Mouse (Mus musculus): Measurements from ENCODE around the gene Kifc3. TPM values are rescaled to one million over a fixed set of nuclear protein-coding genes. Genes with fewer than 3 reads are reported as not detected.
A peak's percentile ranks its signal among the peaks of the same experiment; 100 is the strongest.

Gene Kifc3
- polyA plus RNA-seq, 1 experiment from 2014 or later, result 16.4 TPM

DNA sequence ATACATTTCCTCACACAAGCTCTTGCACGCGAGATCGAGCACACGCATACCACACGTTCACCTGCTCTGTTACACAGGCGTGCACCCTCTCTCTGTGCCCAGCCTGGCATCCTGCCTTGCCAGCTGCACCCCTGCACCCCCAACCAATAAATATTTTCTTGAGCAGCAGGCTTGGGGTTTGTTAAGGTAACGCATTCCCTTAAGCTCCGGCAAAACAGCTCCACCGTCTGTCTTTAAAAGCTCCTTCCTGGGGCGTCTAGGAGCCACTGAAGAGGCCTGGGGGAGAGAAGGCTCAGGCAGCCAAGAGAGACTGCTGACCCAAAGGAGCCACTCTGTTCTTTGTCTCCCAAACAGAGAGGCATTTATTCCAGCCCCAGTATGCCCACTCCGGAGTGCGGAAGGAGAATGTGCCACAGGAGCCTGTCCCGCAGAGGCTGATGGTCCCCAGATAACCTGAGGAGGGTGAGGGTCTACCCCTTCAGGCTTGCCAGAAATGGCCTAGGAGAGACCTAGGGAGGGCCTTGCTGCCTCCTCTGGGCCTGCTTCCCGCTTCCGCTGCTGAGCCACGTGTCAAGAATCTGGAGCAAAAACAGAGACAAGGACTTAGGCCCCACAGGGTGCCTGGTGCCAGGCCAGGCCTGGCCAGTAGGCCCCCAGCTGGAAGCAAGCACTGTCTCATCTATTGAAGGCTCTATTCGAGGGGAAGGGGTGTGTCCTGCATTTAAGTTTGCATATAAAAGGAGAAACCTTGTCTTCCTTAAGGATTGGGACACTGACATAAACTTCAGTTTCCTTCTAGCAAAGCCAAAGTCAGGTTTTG, 59.4 kb downstream of the Kifc3 start:
- peaks cover 51% of the 10 kb centered on the region for H3K4me1 ChIP-seq (replicated peaks)
- peak overlapping the region; percentile 69 for H3K27ac ChIP-seq (ENCODE audit: poor library complexity, severe bottlenecking)
- peak overlapping the region; percentile 96 for H3K4me2 ChIP-seq
- H3K36me3 ChIP-seq, result no peaks in the 10 kb centered on the region
- peak; percentile 20; the same call in 1 of the 2 replicates for ATAC-seq (ENCODE audit: insufficient number of reproducible peaks, low FRiP score)
- H3K4me3 ChIP-seq, result peak overlapping the region; percentile 74
- H3K9me3 ChIP-seq (replicated peaks), result no peaks in the 10 kb centered on the region
- H3K9ac ChIP-seq, result peak overlapping the region; percentile 46
- H3K27me3 ChIP-seq (replicated peaks), result no peaks in the 10 kb centered on the region
- WGBS, result 15% methylated on average over 17 of the region's 17 CpGs

DNA sequence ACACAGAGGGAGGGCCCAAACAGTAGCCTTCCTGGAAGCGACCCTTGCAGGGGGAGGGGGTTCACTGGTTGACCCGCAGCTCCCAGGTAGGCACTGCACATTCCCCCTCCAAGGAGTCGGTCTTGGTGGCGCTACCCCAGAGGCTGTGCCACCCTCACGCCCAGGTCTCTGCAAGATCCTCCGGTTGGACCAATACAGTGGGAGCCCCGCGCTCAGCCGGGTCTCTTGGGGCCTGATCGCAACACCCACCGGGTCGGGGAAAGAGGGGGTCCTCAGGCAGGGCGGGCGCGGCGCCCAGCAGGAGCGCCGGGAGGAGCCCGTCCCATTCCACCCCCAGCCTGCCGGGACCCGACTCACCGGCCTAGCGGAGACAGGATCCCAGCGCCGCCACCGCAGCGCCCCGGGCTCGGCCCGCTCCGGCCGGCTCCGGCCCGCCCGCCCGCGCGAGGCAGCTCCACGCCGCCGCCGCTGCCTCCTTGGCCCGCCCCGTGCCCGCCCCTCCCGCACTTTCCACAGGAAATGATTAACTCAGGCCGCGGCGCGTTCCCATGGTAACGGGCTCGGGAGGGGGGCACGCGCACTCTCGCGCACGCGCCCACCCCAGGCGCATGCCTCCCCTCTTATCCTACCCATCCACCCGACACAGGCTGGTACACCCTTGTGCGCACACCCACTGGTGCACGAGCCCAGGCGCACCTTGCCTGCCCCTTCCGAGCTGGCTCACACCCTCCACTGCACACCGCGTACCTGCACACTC, 60.4 kb downstream of the Kifc3 start:
- Histone ChIP-seq H3K9ac (peak overlapping the region; percentile 88), H3K27ac (ENCODE audit: poor library complexity, severe bottlenecking) (peak overlapping the region; percentile 69), H3K27me3 (replicated peaks) (0 out of 2 replicates have a peak, but pooled peaks cover 3% of the 10 kb centered on the region), H3K4me1 (replicated peaks) (peaks cover 56% of the 10 kb centered on the region), H3K4me2 (peak overlapping the region; percentile 96), H3K4me3 (peak overlapping the region; percentile 74), H3K36me3 (no peaks in the 10 kb centered on the region), H3K9me3 (replicated peaks) (no peaks in the 10 kb centered on the region)
- WGBS, result under 1% methylated on average over 66 of the region's 66 CpGs
- peak; percentile 68 for ATAC-seq (ENCODE audit: insufficient number of reproducible peaks, low FRiP score)

DNA sequence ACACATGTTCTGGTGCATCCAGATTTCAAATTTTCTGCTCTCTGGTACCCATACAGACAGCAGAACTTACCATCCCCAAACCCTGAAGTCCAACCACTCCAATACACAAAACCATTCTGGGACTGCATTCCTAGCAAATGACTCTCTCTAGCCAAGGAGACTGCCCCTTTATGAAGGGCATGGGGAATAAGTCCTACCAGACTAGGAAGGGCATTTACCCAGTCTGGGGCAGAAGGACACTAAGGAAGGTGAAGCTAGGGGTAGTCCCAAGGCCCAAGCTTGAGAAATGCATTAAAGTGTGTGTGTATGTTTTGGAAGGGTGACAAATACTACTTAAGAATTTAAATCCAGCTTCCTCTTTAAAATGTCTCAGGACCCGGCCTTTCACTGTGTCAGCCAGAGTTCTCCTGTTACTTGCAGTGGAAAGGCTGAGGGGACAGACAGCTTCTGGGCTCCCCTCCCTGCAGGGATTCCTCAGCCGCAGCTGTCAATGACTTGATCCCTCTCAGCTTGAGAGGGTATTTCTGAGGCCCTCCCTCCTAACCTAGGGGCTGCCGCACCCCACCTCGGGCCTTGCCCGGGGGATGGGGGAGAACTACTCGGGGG, 61.0 kb downstream of the Kifc3 start:
- 0 out of 2 replicates have a peak, but pooled peaks cover 4% of the 10 kb centered on the region for H3K36me3 ChIP-seq
- WGBS, result 2% methylated on average over 6 of the region's 6 CpGs
- H3K27me3 ChIP-seq (replicated peaks), result peaks cover 9% of the 10 kb centered on the region; the same call in 1 of the 2 replicates
- peaks cover 56% of the 10 kb centered on the region for H3K4me1 ChIP-seq (replicated peaks)
- peak overlapping the region; percentile 88 for H3K9ac ChIP-seq
- H3K4me3 ChIP-seq, result peak overlapping the region; percentile 74
- ATAC-seq (ENCODE audit: insufficient number of reproducible peaks, low FRiP score), result peak; percentile 15; the same call in 1 of the 2 replicates
- H3K27ac ChIP-seq (ENCODE audit: poor library complexity, severe bottlenecking), result peak overlapping the region; percentile 68
- H3K4me2 ChIP-seq, result peak overlapping the region; percentile 96
- H3K9me3 ChIP-seq (replicated peaks), result no peaks in the 10 kb centered on the region

DNA sequence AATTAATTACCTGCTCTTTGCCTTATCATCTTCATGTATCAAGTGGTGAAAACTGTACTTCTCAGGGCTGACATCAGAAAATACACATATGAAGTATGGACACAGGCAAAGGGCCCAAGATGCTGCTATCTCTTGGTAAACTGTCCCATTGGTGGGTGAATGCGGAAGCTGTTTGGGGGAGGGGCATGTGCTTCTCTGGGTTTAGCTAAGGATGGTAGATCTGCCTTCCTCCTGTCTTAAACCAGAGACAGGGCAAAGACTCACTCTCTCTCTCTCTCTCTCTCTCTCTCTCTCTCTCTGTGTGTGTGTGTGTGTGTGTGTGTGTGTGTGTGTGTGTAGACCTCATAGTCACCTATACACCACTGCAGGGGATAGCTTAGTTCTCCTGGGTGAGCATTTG, 61.6 kb downstream of the Kifc3 start:
- WGBS, result 91% methylated on average over 1 of the region's 1 CpGs

DNA sequence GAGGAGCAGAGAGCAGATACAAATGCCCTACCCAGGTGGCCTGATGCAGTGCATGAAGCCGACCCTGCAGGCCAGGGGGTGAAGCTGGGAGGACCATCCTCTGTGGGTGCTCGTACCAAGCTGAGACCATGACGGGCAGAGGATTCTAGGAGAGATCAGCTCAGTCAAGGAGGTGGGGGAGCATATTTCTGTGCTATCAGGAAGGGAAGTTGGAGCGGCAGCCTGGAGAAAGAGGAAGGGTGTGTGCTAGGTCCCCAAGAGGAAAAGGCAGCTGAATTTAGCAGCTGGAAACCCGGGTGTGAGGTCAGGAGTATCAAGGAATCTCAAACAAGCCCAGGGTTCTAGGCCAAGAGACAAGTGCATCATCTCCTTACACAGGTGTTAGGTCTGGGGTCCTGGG, 62.1 kb downstream of the Kifc3 start:
- Histone ChIP-seq H3K4me3 (no peak overlapping the region; the same call in 1 of the 2 replicates), H3K27ac (ENCODE audit: poor library complexity, severe bottlenecking) (no peak overlapping the region), H3K4me1 (replicated peaks) (peaks cover 56% of the 10 kb centered on the region), H3K9ac (no peak overlapping the region), H3K27me3 (replicated peaks) (peaks cover 9% of the 10 kb centered on the region; the same call in 1 of the 2 replicates), H3K9me3 (replicated peaks) (no peaks in the 10 kb centered on the region), H3K36me3 (0 out of 2 replicates have a peak, but pooled peaks cover 4% of the 10 kb centered on the region), H3K4me2 (peak overlapping the region; percentile 96)
- ATAC-seq (ENCODE audit: insufficient number of reproducible peaks, low FRiP score), result no peak
- 46% methylated on average over 5 of the region's 5 CpGs for WGBS

More for the DNA sequence above, 61.6 kb downstream of the Kifc3 start:
- no peak for ATAC-seq (ENCODE audit: insufficient number of reproducible peaks, low FRiP score)
- Histone ChIP-seq H3K9me3 (replicated peaks) (no peaks in the 10 kb centered on the region), H3K27ac (ENCODE audit: poor library complexity, severe bottlenecking) (no peak overlapping the region), H3K4me3 (peak overlapping the region; percentile 74; the same call in 1 of the 2 replicates), H3K4me2 (peak overlapping the region; percentile 96), H3K4me1 (replicated peaks) (peaks cover 56% of the 10 kb centered on the region), H3K27me3 (replicated peaks) (peaks cover 9% of the 10 kb centered on the region; the same call in 1 of the 2 replicates), H3K9ac (0 out of 2 replicates have a peak overlapping the region, but pooled peaks have one; percentile 88), H3K36me3 (0 out of 2 replicates have a peak, but pooled peaks cover 4% of the 10 kb centered on the region)

DNA sequence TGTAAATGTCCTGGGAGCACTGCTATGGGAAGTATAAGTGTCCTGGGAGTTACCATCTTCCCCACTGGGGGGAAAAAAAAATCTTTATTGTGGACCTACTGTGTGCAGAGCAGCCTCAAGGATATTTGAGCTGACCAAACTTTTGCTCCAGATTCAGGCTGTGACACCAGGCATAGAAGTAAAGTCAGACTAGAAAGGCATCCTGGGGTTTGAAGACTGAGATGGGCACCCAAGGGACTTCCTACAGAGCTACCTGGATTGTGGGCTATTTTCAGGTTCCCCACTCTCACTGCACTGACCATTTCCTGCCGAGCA, 63.6 kb downstream of the Kifc3 start:
- Histone ChIP-seq H3K9me3 (replicated peaks) (no peaks in the 10 kb centered on the region), H3K9ac (no peak overlapping the region), H3K27me3 (replicated peaks) (peaks cover 9% of the 10 kb centered on the region; the same call in 1 of the 2 replicates), H3K36me3 (peaks cover 11% of the 10 kb centered on the region; the same call in 1 of the 2 replicates), H3K4me3 (no peak overlapping the region), H3K27ac (ENCODE audit: poor library complexity, severe bottlenecking) (no peak overlapping the region), H3K4me2 (no peak overlapping the region), H3K4me1 (replicated peaks) (peaks cover 45% of the 10 kb centered on the region)
- 40% methylated on average over 1 of the region's 1 CpGs for WGBS
- no peak for ATAC-seq (ENCODE audit: insufficient number of reproducible peaks, low FRiP score)

DNA sequence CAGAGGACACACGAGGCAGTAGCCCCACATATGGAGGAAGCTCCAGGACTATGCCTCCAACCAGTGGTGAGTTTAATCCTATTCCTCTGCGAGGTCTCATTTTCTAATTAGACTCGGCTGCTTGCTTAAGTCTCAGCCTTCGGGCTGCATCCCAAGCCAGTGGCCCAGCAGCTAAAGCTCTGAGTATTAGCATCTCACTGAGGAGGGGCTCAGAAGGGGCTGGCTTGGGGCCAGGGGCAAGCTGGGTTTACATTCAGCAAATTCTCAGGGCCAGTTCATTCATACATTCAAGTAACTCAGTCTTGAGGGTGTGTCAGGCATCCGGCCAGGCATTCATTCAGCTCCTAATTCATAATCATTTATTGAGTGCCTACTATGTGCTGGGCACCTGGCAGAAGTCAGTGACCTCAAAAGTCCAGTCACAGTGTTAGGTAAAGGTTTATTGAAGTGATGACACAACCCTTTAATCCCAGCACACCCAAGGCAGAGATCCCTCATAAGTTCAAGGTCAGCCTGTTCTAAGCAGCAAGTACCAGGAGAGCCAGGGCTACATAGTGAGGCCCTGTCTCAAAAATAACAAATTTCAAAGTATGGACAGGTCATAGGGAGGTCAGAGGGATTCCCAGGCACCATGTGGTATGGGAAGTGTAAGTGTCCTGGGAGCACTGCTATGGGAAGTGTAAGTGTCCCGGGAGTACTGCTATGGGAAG, 64.1 kb downstream of the Kifc3 start:
- Histone ChIP-seq H3K27me3 (replicated peaks) (peaks cover 9% of the 10 kb centered on the region; the same call in 1 of the 2 replicates), H3K4me1 (replicated peaks) (peaks cover 41% of the 10 kb centered on the region), H3K4me3 (peak overlapping the region; percentile 38; the same call in 1 of the 2 replicates), H3K27ac (ENCODE audit: poor library complexity, severe bottlenecking) (no peak overlapping the region), H3K4me2 (peak overlapping the region; percentile 73), H3K36me3 (peaks cover 14% of the 10 kb centered on the region; the same call in 1 of the 2 replicates), H3K9ac (no peak overlapping the region), H3K9me3 (replicated peaks) (no peaks in the 10 kb centered on the region)
- no peak for ATAC-seq (ENCODE audit: insufficient number of reproducible peaks, low FRiP score)
- 33% methylated on average over 6 of the region's 6 CpGs for WGBS

DNA sequence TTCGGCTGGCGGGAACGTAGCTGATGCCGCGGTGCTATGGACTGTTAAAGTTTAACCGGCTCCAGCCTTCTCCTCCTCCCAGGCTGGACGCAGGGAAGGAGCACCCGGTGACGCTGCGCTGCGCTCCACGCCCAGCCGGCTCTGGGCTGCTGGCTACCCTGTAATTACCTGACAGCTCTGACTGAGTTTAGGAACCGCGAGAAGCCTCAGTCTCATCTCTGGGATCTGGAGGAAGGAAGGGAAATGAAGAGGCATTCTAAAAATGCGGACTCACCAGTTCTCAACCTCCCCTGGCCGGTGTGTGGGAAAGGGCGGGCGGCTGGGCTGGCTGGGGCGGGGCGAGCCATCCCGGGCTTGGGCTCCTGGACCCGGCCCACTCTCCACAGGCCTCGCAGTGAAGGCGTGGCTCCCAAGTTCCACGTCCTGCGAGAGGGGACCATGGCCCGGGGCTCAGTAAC, 64.9 kb downstream of the Kifc3 start:
- H3K4me3 ChIP-seq, result peak overlapping the region; percentile 38
- H3K9ac ChIP-seq, result peak overlapping the region; percentile 47
- peaks cover 33% of the 10 kb centered on the region for H3K4me1 ChIP-seq (replicated peaks)
- peak; percentile 49; the same call in 1 of the 2 replicates for ATAC-seq (ENCODE audit: insufficient number of reproducible peaks, low FRiP score)
- H3K4me2 ChIP-seq, result peak overlapping the region; percentile 73
- no peaks in the 10 kb centered on the region for H3K9me3 ChIP-seq (replicated peaks)
- H3K27ac ChIP-seq (ENCODE audit: poor library complexity, severe bottlenecking), result no peak overlapping the region
- 12% methylated on average over 28 of the region's 28 CpGs for WGBS
- H3K27me3 ChIP-seq (replicated peaks), result peaks cover 9% of the 10 kb centered on the region; the same call in 1 of the 2 replicates
- H3K36me3 ChIP-seq, result peaks cover 20% of the 10 kb centered on the region; the same call in 1 of the 2 replicates

DNA sequence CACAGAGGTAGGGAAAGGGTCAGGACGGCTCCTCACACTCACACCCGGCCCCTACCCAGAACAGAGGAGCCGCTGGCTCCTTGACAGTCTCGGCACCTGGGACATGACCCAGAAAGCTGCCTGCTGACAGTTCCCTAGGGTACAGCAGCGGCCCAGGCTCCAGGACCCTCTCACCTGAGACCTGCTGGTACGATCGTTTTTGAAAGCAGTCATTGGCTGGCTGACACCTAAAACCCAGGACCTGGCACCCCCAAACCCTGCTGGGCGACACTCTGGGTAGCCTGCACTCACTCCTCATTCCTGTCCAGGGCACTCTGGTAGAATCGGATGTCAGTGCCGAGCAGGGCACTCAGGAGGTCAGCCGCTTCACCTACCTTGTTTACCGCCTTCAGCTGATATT, 65.4 kb downstream of the Kifc3 start:
- ATAC-seq (ENCODE audit: insufficient number of reproducible peaks, low FRiP score), result no peak
- Histone ChIP-seq H3K4me2 (peak overlapping the region; percentile 73), H3K27ac (ENCODE audit: poor library complexity, severe bottlenecking) (no peak overlapping the region), H3K4me3 (peak overlapping the region; percentile 38), H3K4me1 (replicated peaks) (peaks cover 30% of the 10 kb centered on the region), H3K9me3 (replicated peaks) (no peaks in the 10 kb centered on the region), H3K27me3 (replicated peaks) (peaks cover 9% of the 10 kb centered on the region; the same call in 1 of the 2 replicates), H3K9ac (peak overlapping the region; percentile 47), H3K36me3 (peaks cover 24% of the 10 kb centered on the region; the same call in 1 of the 2 replicates)
- 26% methylated on average over 12 of the region's 12 CpGs for WGBS

DNA sequence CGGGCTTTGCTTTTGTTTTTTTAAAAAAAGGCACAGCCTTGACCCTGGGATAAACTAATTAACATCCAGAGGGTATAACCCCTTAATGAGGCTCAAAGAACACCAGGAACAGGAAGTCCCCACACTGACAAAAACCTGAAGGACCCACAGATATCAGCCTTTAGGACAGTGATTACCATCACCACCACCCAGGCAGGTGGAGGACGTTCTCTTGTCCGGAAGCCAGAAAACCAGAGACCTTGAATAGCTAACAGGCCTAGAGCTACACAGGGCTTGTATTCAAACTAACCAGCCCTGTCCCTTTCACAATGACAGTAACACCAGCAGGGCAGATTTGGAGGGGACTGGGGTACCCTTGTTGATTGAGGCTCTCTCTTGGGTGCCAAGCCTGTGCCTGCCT, 66.4 kb downstream of the Kifc3 start:
- Histone ChIP-seq H3K27me3 (replicated peaks) (peaks cover 9% of the 10 kb centered on the region; the same call in 1 of the 2 replicates), H3K9ac (no peak overlapping the region), H3K4me1 (replicated peaks) (peaks cover 24% of the 10 kb centered on the region), H3K4me3 (no peak overlapping the region), H3K9me3 (replicated peaks) (no peaks in the 10 kb centered on the region), H3K27ac (ENCODE audit: poor library complexity, severe bottlenecking) (no peak overlapping the region), H3K4me2 (no peak overlapping the region), H3K36me3 (peaks cover 26% of the 10 kb centered on the region; the same call in 1 of the 2 replicates)
- ATAC-seq (ENCODE audit: insufficient number of reproducible peaks, low FRiP score), result no peak
- WGBS, result 79% methylated on average over 3 of the region's 3 CpGs

Measured in heart, embryonic 12.5 days (tissue).